Mouse (Mus musculus) G1E (cell line): ENCODE measurements around the gene Blzf1. TPM values are rescaled to one million over a fixed set of nuclear protein-coding genes. Genes with fewer than 3 reads are reported as not detected.

ENCODE experiments used
- ATAC-seq: 2 replicates; pipeline ENCODE4 v1.8.0; 2016; ENCODE audit warnings: mild to moderate bottlenecking; ENCODE audit not compliant: insufficient number of reproducible peaks, poor library complexity, low FRiP score, severe bottlenecking; ENCODE audit errors: extremely low read depth
- DNase-seq: peaks from one replicate; pipeline ENCODE4 v3.0.0; 2012; ENCODE audit warnings: low spot score
- H3K27me3 ChIP-seq: 2 replicates; pipeline ENCODE4 v1.6.1; 2012; ENCODE audit warnings: mild to moderate bottlenecking, low read length, inconsistent platforms; ENCODE audit not compliant: insufficient read depth
- H3K36me3 ChIP-seq: replicated peaks from 2 replicates; pipeline ENCODE3; 2012; ENCODE audit warnings: mild to moderate bottlenecking, inconsistent platforms
- H3K4me1 ChIP-seq: 2 replicates; pipeline ENCODE4 v1.6.1; 2012; ENCODE audit warnings: low read depth, low read length, inconsistent platforms, mixed read lengths; ENCODE audit not compliant: insufficient read depth
- H3K4me3 ChIP-seq: 2 replicates; pipeline ENCODE4 v1.5.1; 2012; ENCODE audit warnings: low read depth, mild to moderate bottlenecking, inconsistent platforms, low read length, moderate library complexity, mixed read lengths
- H3K9me3 ChIP-seq: replicated peaks from 2 replicates; pipeline ENCODE4 v1.6.1; 2012; ENCODE audit warnings: inconsistent platforms
- CTCF ChIP-seq: IDR thresholded peaks from 2 replicates; pipeline ENCODE4 v1.5.1; 2012; ENCODE audit warnings: low read depth, low read length, inconsistent platforms, mixed read lengths
- GATA1 ChIP-seq: IDR thresholded peaks from 2 replicates; pipeline ENCODE4 v1.6.1; 2012; ENCODE audit warnings: borderline replicate concordance, low read length, inconsistent platforms, mixed read lengths
- GATA2 ChIP-seq: IDR thresholded peaks from 2 replicates; pipeline ENCODE4 v1.6.1; 2012; ENCODE audit warnings: low read depth, low read length, inconsistent platforms, borderline replicate concordance
- POLR2AphosphoS5 ChIP-seq: IDR thresholded peaks from 2 replicates; pipeline ENCODE4 v1.6.1; 2012; ENCODE audit warnings: low read depth, low read length, inconsistent platforms; ENCODE audit not compliant: insufficient replicate concordance
- TAL1 ChIP-seq: conservative IDR thresholded peaks from 2 replicates; pipeline ENCODE4 v1.6.1; 2012; ENCODE audit warnings: low read depth, low read length, inconsistent platforms, mixed read lengths
- polyA plus RNA-seq: library from polyadenylated mRNA; stranded (reverse); fragments of >175 nt; gene quantifications from 2 replicates; pipeline ENCODE4 v1.2.3, GENCODE M21; 2012
- total RNA-seq, 2 experiments: library from RNA; stranded (forward) in 1 of 2; stranded (reverse) in 1 of 2; fragments of 200-1000 nt in 1 of 2; fragments of >200 nt in 1 of 2; fragmentation: Nextera tagmentation in 1 of 2; gene quantifications; 2 replicates each; pipeline ENCODE4 v1.2.3; 2014 to 2017

Gene Blzf1
- total and polyA plus RNA-seq, 3 experiments, result 2.2 to 33.4 (median 25.7) TPM

DNA sequence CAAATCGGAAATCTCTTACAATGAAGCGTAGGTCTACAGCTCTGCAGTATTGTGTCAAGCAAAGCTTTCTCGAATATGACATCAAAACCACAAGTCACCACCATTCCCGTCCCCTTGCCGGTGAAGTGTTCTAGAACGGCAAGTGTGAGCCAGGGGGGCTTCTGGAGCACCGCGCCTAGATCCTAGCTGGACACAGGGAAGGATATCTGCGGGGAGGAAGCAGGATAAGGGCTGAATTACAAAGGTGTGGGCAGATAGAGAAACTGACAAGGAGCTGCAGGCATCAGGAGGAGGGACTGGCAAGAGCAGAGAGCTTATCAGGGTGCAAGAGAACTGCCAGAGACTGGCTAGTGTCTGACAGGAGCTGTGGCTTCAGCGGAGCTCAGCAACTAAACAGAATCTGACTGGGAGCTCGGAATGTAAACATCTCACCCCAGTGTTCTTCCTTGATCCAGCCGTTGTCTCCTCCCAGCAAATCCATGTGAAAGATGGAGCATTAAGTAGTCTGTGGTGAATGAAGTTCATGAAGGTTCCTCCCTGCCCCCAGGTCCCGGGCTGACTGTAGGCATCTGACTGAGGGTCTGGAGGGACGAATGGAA lies 12.4 kb upstream of the Blzf1 start:
- ATAC-seq (no peak), DNase-seq (no peak)
- H3K4me3 ChIP-seq, result no peak overlapping the region
- TF ChIP-seq CTCF, result no peak
- TF ChIP-seq GATA1, result no peak
- TF ChIP-seq POLR2AphosphoS5, result no peak
- no peak for TF ChIP-seq TAL1
- TF ChIP-seq GATA2, result no peak
- H3K36me3 ChIP-seq, result peaks cover 44% of the 10 kb centered on the region
- 0 out of 2 replicates have a peak, but pooled peaks cover 2% of the 10 kb centered on the region for H3K9me3 ChIP-seq
- H3K4me1 ChIP-seq, result no peaks in the 10 kb centered on the region
- no peaks in the 10 kb centered on the region for H3K27me3 ChIP-seq

GRCm38 (mm10) chr1:164318474-164318873 lies 11.2 kb upstream of the Blzf1 start:
- H3K4me1 ChIP-seq, result no peaks in the 10 kb centered on the region
- TF ChIP-seq GATA1, result no peak
- TF ChIP-seq CTCF, result no peak
- TF ChIP-seq POLR2AphosphoS5, result no peak
- no peak for TF ChIP-seq GATA2
- no peak for TF ChIP-seq TAL1
- no peak for ATAC-seq
- no peaks in the 10 kb centered on the region for H3K27me3 ChIP-seq
- peaks cover 54% of the 10 kb centered on the region for H3K36me3 ChIP-seq
- H3K4me3 ChIP-seq, result no peak overlapping the region
- H3K9me3 ChIP-seq, result 0 out of 2 replicates have a peak, but pooled peaks cover 2% of the 10 kb centered on the region
- DNase-seq, result no peak

GRCm38 (mm10) chr1:164317261-164317660 lies 10.0 kb upstream of the Blzf1 start:
- H3K4me1 ChIP-seq, result no peaks in the 10 kb centered on the region
- ATAC-seq (no peak), DNase-seq (no peak)
- H3K27me3 ChIP-seq, result no peaks in the 10 kb centered on the region
- H3K9me3 ChIP-seq, result 0 out of 2 replicates have a peak, but pooled peaks cover 2% of the 10 kb centered on the region
- H3K4me3 ChIP-seq, result no peak overlapping the region
- peaks cover 59% of the 10 kb centered on the region for H3K36me3 ChIP-seq
- TF ChIP-seq GATA2 (no peak), GATA1 (no peak), TAL1 (no peak), POLR2AphosphoS5 (no peak), CTCF (no peak)

DNA sequence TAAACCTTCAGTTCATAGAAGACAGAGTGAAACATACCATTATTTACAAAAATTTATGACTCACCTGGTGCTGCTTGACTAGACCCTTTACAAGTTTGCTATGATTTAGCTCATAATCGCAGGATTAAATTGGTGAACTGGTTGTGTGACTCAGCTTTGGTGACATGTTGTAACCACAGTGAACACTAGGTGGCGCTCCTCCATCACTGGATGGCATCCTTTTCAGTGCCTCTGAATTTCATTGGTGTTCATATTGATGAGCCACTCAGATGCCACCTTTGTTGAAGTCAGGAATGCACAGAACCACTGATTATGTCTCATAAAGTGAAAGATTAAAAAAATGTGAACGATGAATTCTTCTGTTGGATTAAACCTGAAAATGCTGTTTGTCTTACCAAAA lies 9.4 kb upstream of the Blzf1 start:
- H3K4me1 ChIP-seq, result no peaks in the 10 kb centered on the region
- H3K27me3 ChIP-seq, result no peaks in the 10 kb centered on the region
- DNase-seq, result peak; percentile 14
- ATAC-seq, result peak; percentile 69; the same call in 1 of the 2 replicates
- H3K36me3 ChIP-seq, result peaks cover 56% of the 10 kb centered on the region
- H3K9me3 ChIP-seq, result 0 out of 2 replicates have a peak, but pooled peaks cover 2% of the 10 kb centered on the region
- H3K4me3 ChIP-seq, result no peak overlapping the region
- TF ChIP-seq CTCF (peak; percentile 95), POLR2AphosphoS5 (no peak), GATA1 (no peak)

DNA sequence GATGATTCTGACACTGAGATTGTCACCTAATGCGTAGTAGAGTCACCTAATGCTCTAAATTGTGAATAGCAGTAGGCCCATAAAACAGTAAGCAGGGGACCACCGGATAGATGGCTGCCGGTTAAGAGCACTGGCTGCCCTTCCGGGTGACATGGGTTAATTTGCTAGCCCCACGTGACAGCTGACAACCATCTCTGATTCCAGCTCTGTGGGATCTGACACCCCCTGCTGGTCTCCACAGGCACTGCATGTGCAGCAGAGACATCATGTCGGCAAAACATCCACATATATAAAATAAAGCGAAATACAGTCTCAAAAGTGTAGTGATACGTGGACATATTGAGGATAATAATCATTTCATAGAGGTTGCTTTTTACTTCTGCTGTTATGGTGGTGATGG lies 8.0 kb upstream of the Blzf1 start:
- Histone ChIP-seq H3K4me1 (no peaks in the 10 kb centered on the region), H3K9me3 (0 out of 2 replicates have a peak, but pooled peaks cover 2% of the 10 kb centered on the region), H3K27me3 (no peaks in the 10 kb centered on the region), H3K36me3 (peaks cover 54% of the 10 kb centered on the region), H3K4me3 (no peak overlapping the region)
- TF ChIP-seq CTCF (peak; percentile 58), TAL1 (no peak), GATA1 (no peak), GATA2 (no peak)
- no peak for DNase-seq
- no peak for ATAC-seq

GRCm38 (mm10) chr1:164314085-164314484 lies 6.8 kb upstream of the Blzf1 start:
- H3K9me3 ChIP-seq, result 0 out of 2 replicates have a peak, but pooled peaks cover 2% of the 10 kb centered on the region
- H3K36me3 ChIP-seq, result peaks cover 54% of the 10 kb centered on the region

GRCm38 (mm10) chr1:164307922-164308321 lies 633 bp upstream of the Blzf1 start:
- ATAC-seq, result no peak
- DNase-seq, result no peak

More at GRCm38 (mm10) chr1:164314085-164314484, 6.8 kb upstream of the Blzf1 start:
- no peaks in the 10 kb centered on the region for H3K4me1 ChIP-seq
- DNase-seq (no peak), ATAC-seq (no peak)
- no peaks in the 10 kb centered on the region for H3K27me3 ChIP-seq
- TF ChIP-seq GATA1, result no peak
- no peak for TF ChIP-seq CTCF
- TF ChIP-seq TAL1, result no peak
- no peak for TF ChIP-seq GATA2
- no peak for TF ChIP-seq POLR2AphosphoS5
- no peak overlapping the region for H3K4me3 ChIP-seq

More at GRCm38 (mm10) chr1:164307922-164308321, 633 bp upstream of the Blzf1 start:
- Histone ChIP-seq H3K4me1 (peaks cover 20% of the 10 kb centered on the region), H3K4me3 (peak overlapping the region; percentile 83), H3K36me3 (peaks cover 37% of the 10 kb centered on the region), H3K9me3 (no peaks in the 10 kb centered on the region), H3K27me3 (no peaks in the 10 kb centered on the region)
- TF ChIP-seq GATA1, result no peak
- no peak for TF ChIP-seq CTCF
- TF ChIP-seq POLR2AphosphoS5, result no peak
- TF ChIP-seq GATA2, result no peak
- TF ChIP-seq TAL1, result no peak
